Mouse (Mus musculus) T-cell, adult 2 months (primary cell): ENCODE measurements around the gene Sept7.
A peak's percentile ranks its signal among the peaks of the same experiment; 100 is the strongest.
"Not testable (repeated sequence)": the region's sequence is repeated elsewhere in the genome, so short reads cannot be mapped to it uniquely, and the experiment has no call there.

ENCODE experiments used
- DNase-seq: peaks from one replicate; pipeline ENCODE4 v3.0.0; 2022; ENCODE audit warnings: low spot score

Gene Sept7

DNA sequence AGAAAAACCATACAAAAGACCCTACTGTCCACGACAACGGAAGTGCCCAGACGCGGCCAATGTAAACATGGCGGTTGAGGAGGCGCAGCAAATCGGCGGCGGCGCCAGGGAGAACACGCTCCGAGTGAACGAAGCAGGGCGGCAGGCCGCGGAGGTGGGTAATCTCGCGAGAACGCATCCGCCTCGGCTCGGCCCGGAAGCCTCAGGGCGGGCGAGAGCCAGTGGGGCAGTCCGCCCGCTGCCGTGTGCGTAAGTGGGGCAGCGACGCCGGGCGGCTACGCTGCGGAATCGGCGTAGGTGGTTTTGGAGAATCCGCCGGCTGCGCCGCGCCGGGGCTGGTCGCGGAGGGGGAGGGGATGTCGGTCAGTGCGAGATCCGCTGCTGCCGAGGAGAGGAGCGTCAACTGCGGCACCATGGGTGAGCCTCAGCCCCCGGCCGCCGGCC lies at the start of gene Sept7:
Gene Sept7 (plus strand): TSS at position 157 of the 444 bp plus-strand sequence.
- peak; percentile 99 for DNase-seq

- DNase-seq, result no peak
These were observed 44.0 kb upstream of the Sept7 start for GRCm38 (mm10) chr9:25208087-25208803.

DNA sequence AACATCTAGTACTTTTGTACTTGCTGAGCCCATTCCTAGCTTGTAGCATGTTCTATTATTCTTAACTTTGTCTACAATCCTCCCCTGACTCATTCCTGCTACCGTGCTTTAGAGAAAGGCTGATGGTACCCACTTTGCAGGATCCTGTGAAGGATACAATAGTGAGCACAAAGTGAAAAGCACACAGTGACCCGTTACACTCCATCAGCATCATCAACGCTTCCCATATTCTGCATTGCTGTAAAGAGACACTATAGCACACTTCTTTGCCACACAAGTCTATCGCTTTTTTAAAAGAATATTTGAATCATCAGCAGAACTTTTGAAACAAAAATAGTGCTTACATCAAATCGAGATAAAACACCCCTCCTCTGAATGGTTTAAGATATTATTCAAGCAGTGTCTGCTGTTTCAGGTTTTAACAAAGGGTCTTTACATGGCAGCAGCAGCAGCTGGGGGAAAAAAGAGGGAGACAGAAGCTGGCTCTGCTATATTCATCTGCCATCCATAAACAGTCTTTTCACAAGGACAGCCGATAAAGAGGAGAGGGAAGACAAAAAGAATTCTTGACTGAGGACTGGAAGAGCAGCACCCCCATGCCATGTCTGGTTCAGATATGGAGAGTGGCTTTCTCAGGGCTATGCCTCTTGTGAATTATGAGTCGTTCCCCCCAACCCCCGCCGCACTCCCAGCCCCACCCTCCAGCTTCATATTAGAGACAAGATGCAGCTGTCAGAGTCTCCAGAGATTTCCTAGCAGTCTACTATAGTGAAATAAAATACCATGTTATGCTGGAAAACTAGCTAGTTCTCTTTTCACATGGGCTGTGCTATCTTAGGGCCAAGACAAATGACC lies 39.7 kb upstream of the Sept7 start:
- no peak for DNase-seq

GRCm38 (mm10) chr9:25213164-25213557 lies 39.1 kb upstream of the Sept7 start:
- DNase-seq, result no peak

- no peak for DNase-seq
These were observed 36.8 kb upstream of the Sept7 start for GRCm38 (mm10) chr9:25215411-25215810.

DNA sequence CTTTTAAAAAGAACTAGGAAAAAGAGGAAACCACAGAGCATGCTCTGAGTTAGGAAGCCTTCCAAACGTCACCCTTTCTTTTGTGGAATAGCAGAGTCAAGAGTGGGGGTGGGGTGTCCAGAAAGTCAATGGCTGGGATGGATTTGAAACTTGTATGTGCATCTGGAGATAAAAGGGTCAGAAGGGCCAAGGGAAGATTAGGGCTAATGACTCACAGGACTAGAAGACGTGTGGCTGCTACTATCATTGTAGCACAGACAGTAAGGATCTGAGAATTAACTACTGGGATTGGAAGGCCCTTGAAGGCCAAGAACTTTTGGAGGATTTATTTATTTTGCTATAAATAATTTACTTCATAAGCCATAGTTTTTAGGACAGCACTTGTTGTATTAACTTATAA lies 36.0 kb upstream of the Sept7 start:
- DNase-seq, result no peak

GRCm38 (mm10) chr9:25218954-25219353 lies 33.3 kb upstream of the Sept7 start:
- DNase-seq, result no peak

DNA sequence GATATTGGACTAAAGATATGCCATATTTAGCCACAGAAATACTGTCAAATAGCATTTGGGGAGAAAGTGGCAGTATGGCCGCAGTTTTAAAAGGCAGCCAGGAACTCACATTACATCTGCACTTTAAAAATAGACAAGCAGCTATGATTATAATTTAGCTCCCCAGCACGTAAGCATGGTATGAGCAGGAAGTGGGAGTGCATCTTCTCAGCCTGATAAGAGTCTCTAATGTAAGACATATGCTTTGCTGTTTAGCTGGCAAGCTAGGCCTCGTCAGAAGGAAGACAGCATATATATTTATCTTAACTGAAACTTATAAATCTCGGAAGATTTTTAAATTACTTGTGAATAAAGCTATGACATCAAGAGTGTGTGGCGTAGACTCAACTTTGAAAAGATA lies 32.4 kb upstream of the Sept7 start:
- peak; percentile 28 for DNase-seq

DNA sequence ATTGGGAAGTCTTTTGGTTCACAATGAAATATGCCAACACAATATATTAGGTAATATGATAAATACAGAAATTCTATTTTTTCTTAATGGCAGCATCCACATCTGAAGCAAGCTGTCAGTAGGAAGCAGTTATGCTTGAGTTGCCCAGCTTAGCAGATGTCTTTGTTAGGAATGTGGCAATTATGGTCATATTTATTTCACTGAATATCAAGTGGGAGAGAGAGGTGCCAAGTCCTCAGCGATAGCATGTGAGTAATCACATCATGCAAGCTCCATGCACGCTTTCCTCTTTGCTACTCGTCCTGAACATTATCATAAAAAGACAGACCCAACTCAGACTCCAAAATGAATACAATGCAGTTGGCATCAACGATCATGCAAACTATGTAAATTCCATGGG lies 27.3 kb upstream of the Sept7 start:
- no peak for DNase-seq

- DNase-seq, result no peak
These were observed 22.5 kb upstream of the Sept7 start for GRCm38 (mm10) chr9:25229740-25230139.

DNA sequence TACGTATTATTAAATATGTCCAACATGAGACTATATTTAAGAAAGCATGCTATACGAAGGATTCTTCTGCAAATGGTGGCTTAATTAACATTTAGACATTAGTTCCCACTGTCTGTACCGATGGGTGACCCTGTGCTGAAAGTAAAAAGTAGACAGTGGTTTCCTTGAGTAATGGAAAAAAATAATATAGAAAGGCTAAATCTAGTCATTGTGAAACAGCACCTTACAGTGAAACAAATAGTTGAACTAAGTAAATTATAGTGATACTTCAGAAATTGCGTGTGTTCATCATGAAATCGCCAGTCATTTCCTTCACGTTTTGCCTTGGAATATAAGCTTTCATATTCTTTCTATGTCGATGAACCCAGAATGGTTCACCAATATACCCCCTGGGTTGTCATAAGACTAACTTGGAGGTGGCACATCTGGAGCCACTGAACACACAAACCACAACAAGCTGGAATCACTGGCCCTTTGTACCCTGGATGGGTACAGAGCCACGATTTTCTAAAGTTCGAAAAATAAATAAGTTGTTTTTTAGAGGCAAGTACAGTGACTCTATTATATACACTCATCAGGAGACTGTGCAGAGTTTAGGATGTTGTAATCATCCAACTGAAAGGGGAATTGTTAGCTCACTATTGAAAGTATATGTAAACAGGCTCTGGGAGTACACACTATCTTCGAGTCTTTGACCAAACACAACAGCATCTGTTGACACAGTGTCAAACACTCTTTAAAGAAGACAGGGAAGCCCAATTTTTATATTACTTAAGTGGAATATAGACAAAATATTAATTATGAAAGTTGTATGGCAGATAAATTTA lies 21.8 kb upstream of the Sept7 start:
- DNase-seq, result no peak

- DNase-seq, result no peak
These were observed 11.2 kb upstream of the Sept7 start for GRCm38 (mm10) chr9:25241065-25241464.

- DNase-seq, result not testable (repeated sequence)
These were observed 10.5 kb upstream of the Sept7 start for GRCm38 (mm10) chr9:25241783-25242182.

DNA sequence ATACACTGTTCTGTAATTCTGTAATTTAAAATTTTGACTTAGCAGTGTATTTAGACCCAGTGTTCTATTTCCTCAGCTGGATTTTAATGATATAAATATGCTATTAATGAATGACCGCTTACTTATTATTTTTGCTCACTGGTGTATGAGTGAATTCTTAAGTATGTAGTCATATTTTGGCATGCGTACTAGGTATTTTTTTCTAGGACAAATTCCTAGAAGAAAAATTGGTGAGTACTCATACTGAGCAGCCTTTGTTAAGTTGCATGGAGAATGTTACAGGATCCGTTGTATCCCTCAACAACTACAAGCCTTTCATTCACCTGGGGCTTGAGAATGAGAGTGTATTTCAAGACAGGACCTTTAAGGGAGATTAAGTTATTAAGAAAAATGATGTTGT lies 10.0 kb upstream of the Sept7 start:
- DNase-seq, result no peak

DNA sequence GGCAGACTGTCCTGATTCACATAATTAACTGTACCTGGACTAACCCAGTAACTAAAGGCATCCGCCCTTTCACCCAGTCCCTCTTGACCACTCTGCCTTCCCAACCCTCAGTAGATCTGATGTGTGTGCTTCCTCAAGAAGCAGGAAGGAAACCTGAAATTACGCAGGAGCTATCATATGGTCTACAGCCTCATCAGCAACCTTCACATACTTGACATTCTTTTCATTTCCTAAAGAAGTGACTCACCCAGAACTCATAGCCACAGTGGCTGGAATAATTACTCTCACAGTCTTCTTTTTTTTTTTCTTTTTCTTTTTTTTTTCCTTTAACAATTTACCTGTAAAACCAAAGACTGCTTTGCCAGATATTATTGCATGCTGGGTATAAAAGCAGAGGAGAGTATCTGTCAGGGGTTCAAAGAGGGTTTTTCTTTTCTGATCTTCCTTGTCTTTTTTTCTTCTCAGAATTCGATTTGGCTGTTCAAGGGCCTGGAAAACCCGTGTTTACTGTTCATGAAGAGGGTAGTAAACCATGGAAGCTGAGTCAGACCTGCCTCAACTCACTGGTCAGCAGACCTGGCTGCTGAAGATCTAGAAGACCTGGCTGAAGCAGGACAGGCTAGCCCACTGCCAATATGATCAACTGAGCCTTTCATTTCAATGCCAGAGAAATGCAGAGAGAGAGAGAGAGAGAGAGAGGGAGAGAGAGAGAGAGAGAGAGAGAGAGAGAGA lies 8.1 kb upstream of the Sept7 start:
- no peak for DNase-seq

DNA sequence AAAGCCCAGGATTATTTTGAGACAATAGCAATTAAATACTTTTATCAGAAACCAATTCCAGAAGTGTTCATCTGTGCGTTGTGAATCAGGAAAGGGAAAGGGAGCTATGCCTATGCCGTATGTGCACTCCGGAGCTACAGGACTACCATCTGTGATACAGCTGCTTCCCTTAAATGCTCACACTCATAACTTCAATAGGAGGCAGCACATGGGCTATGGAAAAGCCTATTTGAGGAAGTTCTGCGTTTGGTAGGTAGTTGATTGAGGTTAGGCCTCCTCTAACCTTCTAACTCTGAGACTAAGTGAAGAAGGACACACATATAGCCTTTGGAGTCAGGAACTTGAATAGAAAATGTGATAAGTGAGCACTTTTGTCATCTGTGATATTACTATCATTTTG lies 7.1 kb upstream of the Sept7 start:
- no peak for DNase-seq

- DNase-seq, result no peak
These were observed 5.7 kb upstream of the Sept7 start for GRCm38 (mm10) chr9:25246508-25246907.

DNA sequence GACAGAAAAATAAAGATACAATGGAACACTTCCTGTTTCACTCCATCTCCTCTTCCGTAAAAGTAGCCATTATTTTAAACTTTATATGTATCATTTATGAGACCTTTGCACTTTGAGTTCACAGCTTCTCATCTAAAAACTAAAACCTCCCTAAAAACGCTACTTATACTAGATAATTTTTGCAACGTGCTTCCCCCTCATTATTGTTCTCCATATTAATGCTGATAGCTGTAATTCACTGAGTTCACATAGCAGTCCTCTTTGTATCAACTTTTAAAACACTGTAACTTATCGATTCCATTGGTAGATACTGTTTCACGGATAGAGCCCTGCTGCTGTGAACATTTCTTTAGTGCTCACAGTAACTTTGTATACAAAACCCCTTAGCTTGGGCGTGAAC lies 1.1 kb upstream of the Sept7 start:
- DNase-seq, result no peak

- no peak for DNase-seq
These were observed 492 bp upstream of the Sept7 start for GRCm38 (mm10) chr9:25251611-25252282.

DNA sequence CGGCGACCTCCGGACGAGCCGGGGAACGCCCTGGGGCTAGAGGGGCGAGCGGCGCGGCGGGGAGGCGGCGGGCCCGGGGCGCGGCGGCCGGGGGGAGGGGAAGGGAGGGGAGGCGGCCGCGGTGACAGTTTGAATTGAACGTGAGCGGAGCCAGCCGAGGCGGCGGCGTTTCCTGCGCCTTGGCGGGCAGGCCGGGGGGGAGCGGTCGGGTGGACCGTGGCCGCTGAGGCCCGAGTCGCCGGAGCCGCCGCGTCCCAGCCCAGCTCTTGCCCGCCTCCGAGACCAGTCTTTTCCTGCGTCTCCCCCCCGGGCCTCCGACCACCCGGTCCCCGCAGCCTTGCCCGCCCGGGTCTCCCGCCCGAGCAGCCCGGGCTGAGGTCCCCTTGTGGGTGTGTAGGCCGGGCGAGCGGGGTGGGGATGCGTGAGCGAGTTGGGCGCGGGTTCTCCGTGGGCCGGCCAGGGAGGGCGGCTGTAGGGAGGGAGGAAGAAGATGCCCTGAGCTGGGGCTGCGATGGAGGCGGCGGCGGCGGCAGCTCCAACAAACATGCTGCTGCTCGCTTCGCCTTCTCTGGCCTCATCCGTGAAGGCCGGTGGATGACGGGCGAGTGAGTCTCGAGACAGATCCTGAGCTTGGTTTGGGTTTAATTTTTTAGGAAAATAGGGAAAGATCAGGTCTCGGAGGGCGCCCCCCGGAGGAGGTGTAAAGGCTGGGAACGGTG lies 679 bp downstream of the Sept7 start:
- DNase-seq, result peak; percentile 48

DNA sequence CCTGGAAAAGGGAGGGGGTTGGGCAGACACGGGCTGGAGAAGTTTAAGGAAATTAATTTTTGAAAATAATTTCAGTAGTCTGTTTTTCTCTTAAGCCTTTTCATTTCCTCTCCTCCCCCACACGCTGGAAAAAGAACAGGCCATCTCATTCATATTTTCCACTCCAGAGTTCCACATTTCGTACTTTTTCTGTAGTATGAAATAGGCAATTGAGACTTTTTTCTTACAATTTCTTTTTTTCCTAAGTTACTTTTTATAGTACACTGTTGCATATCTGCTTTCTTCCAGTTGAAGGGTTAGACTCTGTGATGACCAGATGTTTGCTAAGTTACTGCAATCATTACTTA lies 1.2 kb downstream of the Sept7 start:
- no peak for DNase-seq
